Mouse (Mus musculus): ENCODE results near the gene Csrnp1. TPM values are rescaled to one million over a fixed set of nuclear protein-coding genes. Genes with fewer than 3 reads are reported as not detected.

Csrnp1 gene
- polyA plus RNA-seq, 1 experiment from 2014 or later, result 1.7 TPM

DNA sequence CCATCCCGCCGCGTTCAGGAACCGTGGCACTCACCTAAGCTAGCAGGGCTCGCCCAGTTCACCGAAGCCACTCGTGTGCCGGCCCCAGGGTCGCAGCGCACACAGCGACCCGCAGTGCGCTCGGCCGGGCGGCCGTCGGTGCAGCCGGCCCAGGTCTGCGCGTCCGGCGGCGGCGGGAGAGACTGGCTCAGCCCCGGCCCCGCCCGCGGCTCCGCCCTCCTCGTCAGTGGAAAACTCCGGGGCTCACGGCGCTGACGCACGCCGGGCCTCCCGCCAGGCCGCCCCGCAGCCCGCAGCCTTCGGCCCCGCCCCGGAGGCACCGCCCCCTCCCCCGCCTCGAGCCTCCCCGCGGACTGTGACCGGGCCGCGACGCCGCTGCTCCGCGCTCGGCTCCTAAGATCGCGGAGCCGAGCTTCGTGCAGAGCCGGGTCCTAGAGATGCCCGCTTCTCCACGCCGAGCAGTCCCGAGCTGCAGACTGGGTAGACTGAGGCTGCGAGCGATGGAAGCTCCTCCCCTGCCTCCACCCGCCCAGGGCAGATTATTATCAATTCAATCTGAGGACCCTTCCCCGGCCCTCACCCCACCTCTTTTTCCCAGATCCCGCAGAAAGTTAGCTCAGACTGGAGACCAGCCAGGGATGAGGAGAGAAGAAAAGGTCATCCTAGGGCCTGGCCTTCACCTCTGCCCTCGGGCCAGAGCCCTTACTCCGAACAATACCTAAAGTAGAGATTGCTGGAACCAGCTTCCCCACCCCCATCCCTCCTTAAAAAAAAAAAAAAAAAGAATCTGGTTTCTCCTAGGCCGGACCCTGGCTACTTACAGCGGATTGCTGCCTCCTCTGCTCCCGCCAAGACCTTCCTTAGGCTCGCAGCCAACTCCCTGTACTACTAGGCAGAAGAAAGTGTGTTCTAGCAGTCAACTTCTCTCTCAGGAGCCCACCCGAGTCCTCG is 598 bp downstream of the Csrnp1 start:
- Histone ChIP-seq H3K4me1 (ENCODE audit: control insufficient read depth, insufficient read depth, low read length) (peaks cover 45% of the 10 kb centered on the region), H3K27ac (replicated peaks; ENCODE audit: low read depth, low read length) (peak overlapping the region; percentile 66), H3K9ac (ENCODE audit: low read depth, low read length) (peak overlapping the region; percentile 80), H3K9me3 (ENCODE audit: control insufficient read depth, low read length) (no peaks in the 10 kb centered on the region), H3K27me3 (replicated peaks; ENCODE audit: control insufficient read depth, insufficient read depth, low read length) (no peaks in the 10 kb centered on the region), H3K4me3 (ENCODE audit: low read depth, low read length) (peak overlapping the region; percentile 71), H3K36me3 (ENCODE audit: control insufficient read depth, insufficient read depth, low read length) (no peaks in the 10 kb centered on the region), H3K4me2 (ENCODE audit: low read depth, low read length) (peak overlapping the region; percentile 95)
- WGBS, result under 1% methylated on average over 39 of the region's 79 CpGs
- peak; percentile 83 for ATAC-seq (ENCODE audit: low read depth)
- DNase-seq (ENCODE audit: low spot score), result peak; percentile 90

DNA sequence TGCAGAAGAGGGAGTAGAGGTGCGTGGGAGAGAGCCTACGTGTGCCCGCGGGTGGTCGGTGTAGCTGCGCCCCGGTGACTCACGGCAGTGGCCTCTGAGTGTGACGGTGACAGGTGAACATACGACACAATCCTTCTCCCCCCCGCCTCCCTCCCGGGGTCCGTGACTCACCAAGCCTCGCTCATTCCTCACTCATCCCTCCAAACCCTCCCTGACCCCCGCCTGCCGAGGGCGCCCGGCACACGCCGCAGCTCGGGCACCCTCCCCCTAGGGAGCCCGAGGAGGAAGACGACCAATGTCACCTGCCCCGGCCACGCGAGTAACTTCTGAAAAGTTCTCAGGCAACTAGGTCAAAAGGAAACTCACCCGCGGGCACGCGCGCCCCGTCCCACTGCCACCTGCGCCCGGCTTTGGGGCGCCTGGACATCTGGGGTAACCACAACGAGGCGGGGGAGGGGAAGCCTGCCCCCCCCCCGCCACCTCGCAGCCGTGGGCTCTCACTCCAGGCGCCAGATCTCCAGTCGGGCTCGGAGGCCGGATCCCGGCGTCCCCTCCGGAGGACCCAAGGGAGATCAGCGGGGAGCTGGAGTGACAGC is 1.4 kb downstream of the Csrnp1 start:
- ATAC-seq (ENCODE audit: low read depth) (no peak), DNase-seq (ENCODE audit: low spot score) (no peak)
- Histone ChIP-seq H3K27me3 (replicated peaks; ENCODE audit: control insufficient read depth, insufficient read depth, low read length) (no peaks in the 10 kb centered on the region), H3K9ac (ENCODE audit: low read depth, low read length) (peak overlapping the region; percentile 80), H3K27ac (replicated peaks; ENCODE audit: low read depth, low read length) (peak overlapping the region; percentile 66), H3K4me2 (ENCODE audit: low read depth, low read length) (peak overlapping the region; percentile 95), H3K36me3 (ENCODE audit: control insufficient read depth, insufficient read depth, low read length) (no peaks in the 10 kb centered on the region), H3K4me3 (ENCODE audit: low read depth, low read length) (peak overlapping the region; percentile 71), H3K9me3 (ENCODE audit: control insufficient read depth, low read length) (no peaks in the 10 kb centered on the region), H3K4me1 (ENCODE audit: control insufficient read depth, insufficient read depth, low read length) (peaks cover 53% of the 10 kb centered on the region)
- WGBS, result 0% methylated on average over 26 of the region's 48 CpGs

DNA sequence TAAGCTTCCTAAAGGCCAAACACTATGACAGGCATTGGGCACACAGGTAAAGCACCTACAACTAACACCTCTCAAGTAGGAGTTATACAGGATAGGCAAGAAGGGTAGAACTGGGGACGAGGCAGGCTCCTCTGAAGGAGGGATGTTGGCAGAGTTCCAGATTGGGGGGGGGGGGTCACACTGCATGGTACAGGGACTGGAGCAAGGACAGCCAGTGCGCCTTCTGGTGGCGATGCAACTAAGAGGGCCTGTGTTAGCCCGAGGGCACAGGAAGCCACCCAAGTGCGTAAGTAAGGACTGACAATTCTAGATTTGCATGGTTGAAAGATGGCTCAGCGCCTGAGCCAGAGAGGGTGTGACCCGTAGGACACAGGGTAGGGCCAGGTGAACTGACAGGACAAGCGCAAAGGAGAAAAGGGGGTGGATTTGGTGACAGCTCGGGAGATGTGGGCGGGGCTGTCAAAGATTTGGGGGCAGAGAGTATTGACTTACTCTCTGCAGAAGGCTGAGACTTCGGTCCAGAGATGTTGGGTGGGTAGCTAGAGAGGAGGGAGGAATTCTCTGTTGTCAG is 2.1 kb downstream of the Csrnp1 start:
- H3K9ac ChIP-seq (ENCODE audit: low read depth, low read length), result 0 out of 2 replicates have a peak overlapping the region, but pooled peaks have one; percentile 80
- peaks cover 60% of the 10 kb centered on the region for H3K4me1 ChIP-seq (ENCODE audit: control insufficient read depth, insufficient read depth, low read length)

GRCm38 (mm10) chr9:119981183-119982179 is 3.0 kb downstream of the Csrnp1 start:
- ATAC-seq (ENCODE audit: low read depth), result no peak; the same call in 1 of the 2 replicates
- Histone ChIP-seq H3K4me3 (ENCODE audit: low read depth, low read length) (peak overlapping the region; percentile 71), H3K27me3 (replicated peaks; ENCODE audit: control insufficient read depth, insufficient read depth, low read length) (no peaks in the 10 kb centered on the region), H3K9ac (ENCODE audit: low read depth, low read length) (peak overlapping the region; percentile 48), H3K9me3 (ENCODE audit: control insufficient read depth, low read length) (no peaks in the 10 kb centered on the region), H3K4me2 (ENCODE audit: low read depth, low read length) (peak overlapping the region; percentile 95), H3K4me1 (ENCODE audit: control insufficient read depth, insufficient read depth, low read length) (peaks cover 67% of the 10 kb centered on the region), H3K27ac (replicated peaks; ENCODE audit: low read depth, low read length) (peak overlapping the region; percentile 85), H3K36me3 (ENCODE audit: control insufficient read depth, insufficient read depth, low read length) (no peaks in the 10 kb centered on the region)
- WGBS, result 2% methylated on average over 14 of the region's 16 CpGs
- DNase-seq (ENCODE audit: low spot score), result peak; percentile 79

More for the DNA sequence above, 2.1 kb downstream of the Csrnp1 start:
- Histone ChIP-seq H3K36me3 (ENCODE audit: control insufficient read depth, insufficient read depth, low read length) (no peaks in the 10 kb centered on the region), H3K4me3 (ENCODE audit: low read depth, low read length) (peak overlapping the region; percentile 71), H3K27me3 (replicated peaks; ENCODE audit: control insufficient read depth, insufficient read depth, low read length) (no peaks in the 10 kb centered on the region), H3K4me2 (ENCODE audit: low read depth, low read length) (peak overlapping the region; percentile 95), H3K27ac (replicated peaks; ENCODE audit: low read depth, low read length) (peak overlapping the region; percentile 85), H3K9me3 (ENCODE audit: control insufficient read depth, low read length) (no peaks in the 10 kb centered on the region)
- WGBS, result 2% methylated on average over 11 of the region's 11 CpGs
- peak; percentile 34 for ATAC-seq (ENCODE audit: low read depth)
- DNase-seq (ENCODE audit: low spot score), result peak; percentile 77

DNA sequence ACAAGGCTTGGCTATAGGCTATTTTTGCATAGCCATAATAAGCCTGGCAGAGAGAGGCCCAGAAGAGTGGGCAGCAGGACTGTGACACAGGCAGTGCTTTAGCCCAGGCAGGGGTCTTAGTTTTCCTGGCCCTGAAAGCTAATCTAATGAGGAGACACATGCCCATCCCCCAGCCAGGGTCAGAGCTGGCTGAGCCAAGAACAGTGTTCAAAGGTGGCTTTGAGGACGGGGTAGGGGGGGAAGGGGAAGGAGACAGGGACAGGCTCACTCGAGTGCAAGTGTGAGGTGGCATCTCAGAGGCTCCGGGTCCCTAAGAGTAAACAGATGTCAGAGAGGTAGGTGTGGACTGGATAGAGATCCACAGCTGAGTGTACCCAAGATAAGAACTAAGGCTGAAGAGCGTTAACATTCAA is 3.7 kb downstream of the Csrnp1 start:
- Histone ChIP-seq H3K4me2 (ENCODE audit: low read depth, low read length) (peak overlapping the region; percentile 95), H3K27me3 (replicated peaks; ENCODE audit: control insufficient read depth, insufficient read depth, low read length) (no peaks in the 10 kb centered on the region), H3K4me3 (ENCODE audit: low read depth, low read length) (peak overlapping the region; percentile 71; the same call in 1 of the 2 replicates), H3K4me1 (ENCODE audit: control insufficient read depth, insufficient read depth, low read length) (peaks cover 66% of the 10 kb centered on the region), H3K9me3 (ENCODE audit: control insufficient read depth, low read length) (no peaks in the 10 kb centered on the region), H3K27ac (replicated peaks; ENCODE audit: low read depth, low read length) (peak overlapping the region; percentile 85), H3K9ac (ENCODE audit: low read depth, low read length) (peak overlapping the region; percentile 48), H3K36me3 (ENCODE audit: control insufficient read depth, insufficient read depth, low read length) (no peaks in the 10 kb centered on the region)
- whole genome bisulfite sequencing, result 3% methylated on average over 4 of the region's 4 CpGs
- ATAC-seq (ENCODE audit: low read depth) (no peak), DNase-seq (ENCODE audit: low spot score) (no peak)

GRCm38 (mm10) chr9:119979749-119980148 is 4.7 kb downstream of the Csrnp1 start:
- H3K4me1 ChIP-seq (ENCODE audit: control insufficient read depth, insufficient read depth, low read length), result peaks cover 63% of the 10 kb centered on the region
- H3K9me3 ChIP-seq (ENCODE audit: control insufficient read depth, low read length), result no peaks in the 10 kb centered on the region
- ATAC-seq (ENCODE audit: low read depth), result no peak
- no peak overlapping the region for H3K4me3 ChIP-seq (ENCODE audit: low read depth, low read length)
- no peaks in the 10 kb centered on the region for H3K36me3 ChIP-seq (ENCODE audit: control insufficient read depth, insufficient read depth, low read length)
- H3K9ac ChIP-seq (ENCODE audit: low read depth, low read length), result no peak overlapping the region
- H3K27ac ChIP-seq (replicated peaks; ENCODE audit: low read depth, low read length), result no peak overlapping the region
- 48% methylated on average over 2 of the region's 2 CpGs for WGBS
- DNase-seq (ENCODE audit: low spot score), result no peak
- H3K27me3 ChIP-seq (replicated peaks; ENCODE audit: control insufficient read depth, insufficient read depth, low read length), result no peaks in the 10 kb centered on the region
- H3K4me2 ChIP-seq (ENCODE audit: low read depth, low read length), result no peak overlapping the region

DNA sequence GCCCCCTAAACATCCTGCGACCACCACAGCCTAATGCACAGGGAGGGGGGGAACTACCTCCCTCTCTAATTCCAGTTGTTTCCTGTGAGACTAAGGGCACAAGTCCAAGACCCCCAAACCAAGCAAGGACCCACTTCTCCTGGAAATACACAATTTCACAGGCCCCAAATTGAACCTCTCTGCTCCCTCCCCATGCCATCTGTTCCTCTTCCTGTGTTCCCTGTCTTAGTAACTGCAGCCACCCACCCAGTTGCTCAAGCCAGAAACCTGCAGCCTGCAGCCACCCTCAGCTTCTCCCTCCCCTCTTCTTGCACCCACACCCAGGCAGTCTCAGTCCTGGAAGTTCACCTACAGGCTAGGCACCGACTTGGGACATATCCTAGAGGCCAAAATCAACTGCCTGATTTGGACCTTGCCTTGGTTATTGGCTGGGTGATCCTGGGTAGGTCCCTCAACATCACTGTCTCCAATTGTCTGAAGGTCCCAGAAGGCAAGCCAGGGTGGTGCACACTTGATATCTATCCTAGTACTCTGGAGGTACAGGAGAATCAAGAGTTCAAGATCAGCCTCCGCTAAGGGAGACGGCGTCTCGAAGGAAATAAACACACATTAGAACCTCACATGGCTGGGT is 5.5 kb downstream of the Csrnp1 start:
- Histone ChIP-seq H3K9ac (ENCODE audit: low read depth, low read length) (no peak overlapping the region), H3K36me3 (ENCODE audit: control insufficient read depth, insufficient read depth, low read length) (peaks cover 8% of the 10 kb centered on the region), H3K27me3 (replicated peaks; ENCODE audit: control insufficient read depth, insufficient read depth, low read length) (no peaks in the 10 kb centered on the region), H3K4me1 (ENCODE audit: control insufficient read depth, insufficient read depth, low read length) (peaks cover 56% of the 10 kb centered on the region), H3K27ac (replicated peaks; ENCODE audit: low read depth, low read length) (no peak overlapping the region), H3K4me2 (ENCODE audit: low read depth, low read length) (no peak overlapping the region), H3K4me3 (ENCODE audit: low read depth, low read length) (no peak overlapping the region), H3K9me3 (ENCODE audit: control insufficient read depth, low read length) (no peaks in the 10 kb centered on the region)
- 82% methylated on average over 5 of the region's 6 CpGs for WGBS
- ATAC-seq (ENCODE audit: low read depth) (no peak), DNase-seq (ENCODE audit: low spot score) (no peak)

Data from embryonic facial prominence, embryonic 14.5 days (tissue).